Mouse (Mus musculus): ENCODE results near the gene Cfdp1.

- TF ChIP-seq CTCF (IDR thresholded peaks at IDR 0.05; ENCODE audit: low read depth) (no peak), EP300 (optimal IDR thresholded peaks at IDR 0.05) (no peak)
Measured at GRCm38 (mm10) chr8:111726102-111726900, 127.8 kb downstream of the Cfdp1 start.
